Mouse (Mus musculus) induced T-regulatory cell, adult 2 months (primary cell): ENCODE results near the gene Gm44502.

ENCODE experiments used
- DNase-seq: peaks from one replicate; pipeline ENCODE4 v3.0.0-alpha.2; 2012; ENCODE audit warnings: low read depth

Gm44502 gene

GRCm38 (mm10) chr15:89429352-89430221, at the start of gene Gm44502, which contains the start of the genes C730034F03Rik and Chkb:
Gene Gm44502 (minus strand): TSS chr15:89429696.
Gene C730034F03Rik (plus strand): TSS chr15:89429589.
Gene Chkb (minus strand): TSS chr15:89429908.
- peak; percentile 97 for DNase-seq

- DNase-seq = no peak
These were observed 49.1 kb upstream of the Gm44502 start for GRCm38 (mm10) chr15:89478622-89479021.

GRCm38 (mm10) chr15:89477806-89478205, 48.3 kb upstream of the Gm44502 start:
- no peak for DNase-seq

- DNase-seq = no peak
These were observed 47.6 kb upstream of the Gm44502 start, which contains the start of gene Arsa for GRCm38 (mm10) chr15:89477091-89477491. Gene Arsa (minus strand): TSS chr15:89477425.

GRCm38 (mm10) chr15:89476475-89476815, 46.9 kb upstream of the Gm44502 start:
- no peak for DNase-seq

- peak; percentile 95 for DNase-seq
These were observed 46.3 kb upstream of the Gm44502 start for GRCm38 (mm10) chr15:89475611-89476474.

- DNase-seq = no peak
These were observed 45.8 kb upstream of the Gm44502 start for GRCm38 (mm10) chr15:89475293-89475600.

GRCm38 (mm10) chr15:89474596-89475292, 45.2 kb upstream of the Gm44502 start:
- no peak for DNase-seq

- no peak for DNase-seq
These were observed 44.4 kb upstream of the Gm44502 start for GRCm38 (mm10) chr15:89473921-89474320.

- DNase-seq = no peak
These were observed 43.9 kb upstream of the Gm44502 start for GRCm38 (mm10) chr15:89473370-89473769.

- no peak for DNase-seq
These were observed 42.0 kb upstream of the Gm44502 start for GRCm38 (mm10) chr15:89471476-89471875.

GRCm38 (mm10) chr15:89468577-89468976, 39.1 kb upstream of the Gm44502 start:
- peak; percentile 57 for DNase-seq

GRCm38 (mm10) chr15:89465052-89465451, 35.6 kb upstream of the Gm44502 start:
- DNase-seq = no peak

- no peak for DNase-seq
These were observed 34.1 kb upstream of the Gm44502 start for GRCm38 (mm10) chr15:89463334-89464235.

GRCm38 (mm10) chr15:89462176-89462575, 32.7 kb upstream of the Gm44502 start:
- no peak for DNase-seq

GRCm38 (mm10) chr15:89461321-89461720, 31.8 kb upstream of the Gm44502 start:
- DNase-seq = no peak

- no peak for DNase-seq
These were observed 30.8 kb upstream of the Gm44502 start for GRCm38 (mm10) chr15:89460298-89460697.

GRCm38 (mm10) chr15:89459821-89460220, 30.3 kb upstream of the Gm44502 start:
- no peak for DNase-seq

- peak; percentile 17 for DNase-seq
These were observed 29.4 kb upstream of the Gm44502 start for GRCm38 (mm10) chr15:89458942-89459341.

GRCm38 (mm10) chr15:89455642-89456041, 26.1 kb upstream of the Gm44502 start:
- no peak for DNase-seq

- DNase-seq = no peak
These were observed 25.4 kb upstream of the Gm44502 start for GRCm38 (mm10) chr15:89454857-89455256.
